Mouse (Mus musculus) thymus, adult 2 months (tissue): Measurements from ENCODE around the gene Dnajc11.

Experiments
- CTCF ChIP-seq: fragments of 200-500 bp; IDR thresholded peaks from 2 replicates; pipeline ENCODE4 v1.5.1; 2012; ENCODE audit warnings: mild to moderate bottlenecking, control low read depth, low read length, moderate library complexity, borderline replicate concordance; ENCODE audit not compliant: control insufficient read depth, poor library complexity, insufficient read depth; ENCODE audit errors: extremely low read depth
- POLR2A ChIP-seq: fragments of 200-500 bp; IDR thresholded peaks from 2 replicates; pipeline ENCODE4 v1.6.1; 2012; ENCODE audit warnings: mild to moderate bottlenecking, low read length, control low read depth, moderate library complexity; ENCODE audit not compliant: control insufficient read depth, poor library complexity, insufficient read depth; ENCODE audit errors: extremely low read depth

GRCm38 (mm10) chr4:152001335-152001734, 67.8 kb downstream of the Dnajc11 start:
- TF ChIP-seq POLR2A = no peak
- no peak for TF ChIP-seq CTCF
